Comparison of ENCODE assay signal across 16 mouse cellular contexts in the genomic region with DNA sequence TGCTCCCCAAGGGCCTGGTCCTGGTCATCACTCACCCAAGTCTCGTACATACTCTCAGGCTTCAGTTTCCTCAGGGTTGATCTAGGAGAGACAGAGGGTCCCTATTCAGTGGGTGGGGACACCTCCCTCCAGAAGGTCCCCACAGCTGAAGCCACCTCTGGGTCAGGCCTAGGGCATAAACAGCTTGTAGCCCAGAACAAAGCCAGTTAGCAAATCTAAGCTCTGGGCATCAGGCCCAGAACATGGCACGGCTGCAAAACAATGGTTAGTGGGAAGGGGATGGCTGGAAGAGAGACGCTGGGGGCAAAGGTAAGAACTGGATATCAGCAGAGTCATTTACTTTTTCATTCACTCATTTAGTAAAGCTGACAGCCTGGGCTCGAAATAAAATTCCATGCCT. TPM values are rescaled to one million over a fixed set of nuclear protein-coding genes. Genes with fewer than 3 reads are reported as not detected.
DNase-seq lines count a peak whose midpoint lies in the region; ATAC-seq lines count a peak whose summit lies in the region.
"Had no signal": no experiment of that assay in that cellular context is flagged by ENCODE, and none has a peak within 500 bp of the region (broad histone marks: within the 10 kb centered on the region; RNA-seq: fewer than 3 reads in every experiment).

No protein-coding gene starts in this region.

- H3K9me3 ChIP-seq in forebrain, embryonic 10.5 days = no peaks in the 10 kb centered on the region
- no peaks in the 10 kb centered on the region for H3K9me3 ChIP-seq in forebrain, embryonic 12.5 days
- no peaks in the 10 kb centered on the region for H3K9me3 ChIP-seq in hindbrain, embryonic 10.5 days
- no peaks in the 10 kb centered on the region for H3K9me3 ChIP-seq in hindbrain, embryonic 16.5 days (ENCODE audit: control insufficient read depth, low read length)
- no peaks in the 10 kb centered on the region for H3K9me3 ChIP-seq in midbrain, embryonic 14.5 days (ENCODE audit: control insufficient read depth, low read length)

- WGBS in forebrain, embryonic 10.5 days = 79% methylated on average over 4 of the region's 4 CpGs
- 68% methylated on average over 4 of the region's 4 CpGs for WGBS in forebrain, embryonic 12.5 days
- WGBS in hindbrain, embryonic 10.5 days = 77% methylated on average over 4 of the region's 4 CpGs
- WGBS in hindbrain, embryonic 16.5 days = 31% methylated on average over 4 of the region's 4 CpGs
- 20% methylated on average over 4 of the region's 4 CpGs for WGBS in midbrain, embryonic 14.5 days

- no peak for DNase-seq in forebrain, embryonic 10.5 days (ENCODE audit: extremely low spot score, low spot score)
- no peak for DNase-seq in hindbrain, embryonic 10.5 days (ENCODE audit: low spot score)
- DNase-seq in retina, postnatal 1 day = peak; percentile 57
- no peak for DNase-seq in retina, embryonic 14.5 days (ENCODE audit: low spot score)
- peak; percentile 54 for DNase-seq in midbrain, embryonic 14.5 days
- DNase-seq in lung, adult 18-20 months = no peak
- DNase-seq: adrenal gland, adult 8-10 months; cerebellum, postnatal 25 days; kidney, adult 9 months; right cerebral cortex, postnatal 14 days; thymus, adult 18-20 months had no signal

- no peak overlapping the region for H3K4me2 ChIP-seq in forebrain, embryonic 12.5 days
- no peak overlapping the region for H3K4me2 ChIP-seq in hindbrain, embryonic 16.5 days (ENCODE audit: low read length)
- no peak overlapping the region for H3K4me2 ChIP-seq in midbrain, embryonic 14.5 days (ENCODE audit: low read length)
- H3K4me2 ChIP-seq: liver, embryonic 11.5 days had no signal

- H3K27me3 ChIP-seq in forebrain, embryonic 10.5 days (ENCODE audit: poor library complexity, severe bottlenecking) = no peaks in the 10 kb centered on the region
- H3K27me3 ChIP-seq in forebrain, embryonic 12.5 days = no peaks in the 10 kb centered on the region
- no peaks in the 10 kb centered on the region for H3K27me3 ChIP-seq in hindbrain, embryonic 10.5 days (ENCODE audit: insufficient read depth, poor library complexity, severe bottlenecking)
- no peaks in the 10 kb centered on the region for H3K27me3 ChIP-seq in hindbrain, embryonic 16.5 days (replicated peaks; ENCODE audit: control insufficient read depth, insufficient read depth, low read length)
- H3K27me3 ChIP-seq in midbrain, embryonic 14.5 days (ENCODE audit: control insufficient read depth, insufficient read depth, low read length) = no peaks in the 10 kb centered on the region

- H3K27ac ChIP-seq in forebrain, embryonic 10.5 days = 0 out of 2 replicates have a peak overlapping the region, but pooled peaks have one; percentile 36
- H3K27ac ChIP-seq in forebrain, embryonic 12.5 days = no peak overlapping the region
- peak overlapping the region; percentile 78 for H3K27ac ChIP-seq in hindbrain, embryonic 10.5 days
- no peak overlapping the region for H3K27ac ChIP-seq in hindbrain, embryonic 16.5 days (ENCODE audit: low read depth, low read length)
- peak overlapping the region; percentile 41; the same call in 1 of the 2 replicates for H3K27ac ChIP-seq in midbrain, embryonic 14.5 days (replicated peaks; ENCODE audit: low read depth, low read length)

- H3K4me1 ChIP-seq in forebrain, embryonic 10.5 days = peaks cover 45% of the 10 kb centered on the region
- H3K4me1 ChIP-seq in forebrain, embryonic 12.5 days = peaks cover 40% of the 10 kb centered on the region
- H3K4me1 ChIP-seq in hindbrain, embryonic 10.5 days (replicated peaks) = peaks cover 53% of the 10 kb centered on the region
- H3K4me1 ChIP-seq in hindbrain, embryonic 16.5 days (ENCODE audit: control insufficient read depth, insufficient read depth, low read depth, low read length) = peaks cover 12% of the 10 kb centered on the region
- H3K4me1 ChIP-seq in midbrain, embryonic 14.5 days (ENCODE audit: control insufficient read depth, insufficient read depth, low read length) = peaks cover 23% of the 10 kb centered on the region

- H3K4me3 ChIP-seq in forebrain, embryonic 10.5 days = no peak overlapping the region
- H3K4me3 ChIP-seq in forebrain, embryonic 12.5 days (replicated peaks) = no peak overlapping the region
- H3K4me3 ChIP-seq in hindbrain, embryonic 10.5 days = no peak overlapping the region
- no peak overlapping the region for H3K4me3 ChIP-seq in hindbrain, embryonic 16.5 days (ENCODE audit: low read length)
- H3K4me3 ChIP-seq in midbrain, embryonic 14.5 days (replicated peaks; ENCODE audit: low read depth, low read length) = no peak overlapping the region

- no peaks in the 10 kb centered on the region for H3K36me3 ChIP-seq in forebrain, embryonic 10.5 days (replicated peaks)
- no peaks in the 10 kb centered on the region for H3K36me3 ChIP-seq in forebrain, embryonic 12.5 days (replicated peaks)
- no peaks in the 10 kb centered on the region for H3K36me3 ChIP-seq in hindbrain, embryonic 10.5 days
- H3K36me3 ChIP-seq in hindbrain, embryonic 16.5 days (ENCODE audit: control insufficient read depth, insufficient read depth, low read length) = no peaks in the 10 kb centered on the region
- H3K36me3 ChIP-seq in midbrain, embryonic 14.5 days (ENCODE audit: control insufficient read depth, insufficient read depth, low read length) = no peaks in the 10 kb centered on the region

- no peak for ATAC-seq in forebrain, embryonic 12.5 days (ENCODE audit: low FRiP score)
- ATAC-seq in hindbrain, embryonic 16.5 days = no peak
- ATAC-seq in midbrain, embryonic 14.5 days (ENCODE audit: low FRiP score, low TSS enrichment) = no peak

- H3K9ac ChIP-seq in forebrain, embryonic 12.5 days = no peak overlapping the region
- H3K9ac ChIP-seq in hindbrain, embryonic 16.5 days (ENCODE audit: low read depth, low read length) = no peak overlapping the region
- H3K9ac ChIP-seq in midbrain, embryonic 14.5 days (replicated peaks; ENCODE audit: low read length) = no peak overlapping the region

RNA-seq across cellular contexts. Expression of gene Casq1, which starts 5.9 kb away (rescaled TPM):
- polyA plus RNA-seq in forebrain, embryonic 10.5 days (2016; fragmentation: Nextera tagmentation; extraction: Ambion mirVana) = 0.69 and 0.99 TPM in 2 replicates
- 1.6 and 2.3 TPM in 2 replicates for polyA plus RNA-seq in forebrain, embryonic 12.5 days (2016; fragmentation: Nextera tagmentation; extraction: Ambion mirVana)
- polyA plus RNA-seq in hindbrain, embryonic 10.5 days (2016; fragmentation: Nextera tagmentation; extraction: Ambion mirVana) = 1.3 and 2.0 TPM in 2 replicates
- polyA plus RNA-seq in hindbrain, embryonic 16.5 days (2015; fragmentation: Nextera tagmentation; extraction: Ambion mirVana) = 1.5 and 5.5 TPM in 2 replicates
- polyA plus RNA-seq in midbrain, embryonic 14.5 days (2014; fragmentation: Nextera tagmentation; extraction: Ambion mirVana) = 1.6 and 2.3 TPM in 2 replicates

RNA-seq across cellular contexts. Expression of gene Pea15a, which starts 7.2 kb away (rescaled TPM):
- 282 and 292 TPM in 2 replicates for polyA plus RNA-seq in forebrain, embryonic 10.5 days (2016; fragmentation: Nextera tagmentation; extraction: Ambion mirVana)
- polyA plus RNA-seq in forebrain, embryonic 12.5 days (2016; fragmentation: Nextera tagmentation; extraction: Ambion mirVana) = 405 and 443 TPM in 2 replicates
- polyA plus RNA-seq in hindbrain, embryonic 10.5 days (2016; fragmentation: Nextera tagmentation; extraction: Ambion mirVana) = 295 and 370 TPM in 2 replicates
- polyA plus RNA-seq in hindbrain, embryonic 16.5 days (2015; fragmentation: Nextera tagmentation; extraction: Ambion mirVana) = 538 and 563 TPM in 2 replicates
- polyA plus RNA-seq in midbrain, embryonic 14.5 days (2014; fragmentation: Nextera tagmentation; extraction: Ambion mirVana) = 314 and 385 TPM in 2 replicates

RNA-seq across cellular contexts. Expression of gene Atp1a4, which starts 44.4 kb away (rescaled TPM):
- not detected in 2 replicates for polyA plus RNA-seq in forebrain, embryonic 10.5 days (2016; fragmentation: Nextera tagmentation; extraction: Ambion mirVana)
- polyA plus RNA-seq in forebrain, embryonic 12.5 days (2016; fragmentation: Nextera tagmentation; extraction: Ambion mirVana) = 0.05 and 0.06 TPM in 2 replicates
- not detected in 2 replicates for polyA plus RNA-seq in hindbrain, embryonic 10.5 days (2016; fragmentation: Nextera tagmentation; extraction: Ambion mirVana)
- 0.06 TPM in 1 of 2 replicates, not detected in the other for polyA plus RNA-seq in hindbrain, embryonic 16.5 days (2015; fragmentation: Nextera tagmentation; extraction: Ambion mirVana)
- not detected in 2 replicates for polyA plus RNA-seq in midbrain, embryonic 14.5 days (2014; fragmentation: Nextera tagmentation; extraction: Ambion mirVana)
- polyA plus RNA-seq: embryonic facial prominence, embryonic 11.5 days; liver, embryonic 11.5 days; lung, embryonic 16.5 days had no signal

RNA-seq across cellular contexts. Expression of gene Igsf8, which starts 47.7 kb away (rescaled TPM):
- polyA plus RNA-seq in forebrain, embryonic 10.5 days (2016; fragmentation: Nextera tagmentation; extraction: Ambion mirVana) = 53.0 and 55.4 TPM in 2 replicates
- polyA plus RNA-seq in forebrain, embryonic 12.5 days (2016; fragmentation: Nextera tagmentation; extraction: Ambion mirVana) = 122 and 127 TPM in 2 replicates
- polyA plus RNA-seq in hindbrain, embryonic 10.5 days (2016; fragmentation: Nextera tagmentation; extraction: Ambion mirVana) = 63.5 and 142 TPM in 2 replicates
- polyA plus RNA-seq in hindbrain, embryonic 16.5 days (2015; fragmentation: Nextera tagmentation; extraction: Ambion mirVana) = 84.7 and 88.3 TPM in 2 replicates
- polyA plus RNA-seq in midbrain, embryonic 14.5 days (2014; fragmentation: Nextera tagmentation; extraction: Ambion mirVana) = 55.6 and 61.0 TPM in 2 replicates

Comparison
In these comparisons a context has a peak if more than half of its experiments do, and no peak if none do; other contexts are left out.
1. DNase-seq: peak in retina, postnatal 1 day (single experiment) and midbrain, embryonic 14.5 days (single experiment); none in forebrain, embryonic 10.5 days (single experiment), hindbrain, embryonic 10.5 days (single experiment), retina, embryonic 14.5 days (single experiment) and lung, adult 18-20 months (0 of 2).
2. H3K27ac ChIP-seq: peak in forebrain, embryonic 10.5 days (single experiment), hindbrain, embryonic 10.5 days (single experiment) and midbrain, embryonic 14.5 days (single experiment); none in forebrain, embryonic 12.5 days (single experiment) and hindbrain, embryonic 16.5 days (single experiment).